23 mouse cellular contexts compared by ENCODE assay signal in the genomic region with DNA sequence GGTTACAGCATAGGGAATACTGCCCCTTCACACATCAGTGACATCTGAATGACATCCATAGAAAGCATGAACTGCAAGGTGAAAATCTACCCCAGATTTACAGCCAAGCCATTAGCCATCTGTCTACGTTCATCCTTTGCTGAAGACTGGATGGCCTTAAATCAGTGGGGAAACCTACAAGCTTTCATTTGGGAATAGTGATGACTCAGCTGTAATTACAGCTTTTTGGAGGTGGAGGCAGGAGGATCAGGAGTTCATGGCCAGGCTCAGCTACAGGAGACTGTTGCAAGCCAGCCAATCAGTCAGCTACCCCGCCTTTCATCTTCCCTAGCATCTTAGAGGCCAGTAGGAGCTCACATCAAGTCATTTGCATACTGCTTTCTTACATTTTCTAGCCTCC.
DNase-seq lines count a peak whose midpoint lies in the region; ATAC-seq and TF ChIP-seq lines count a peak whose summit lies in the region.
"Had no signal": no experiment of that assay in that cellular context is flagged by ENCODE, and none has a peak within 500 bp of the region (broad histone marks: within the 10 kb centered on the region; RNA-seq: fewer than 3 reads in every experiment).

No protein-coding gene starts in this region.

- no peaks in the 10 kb centered on the region for H3K9me3 ChIP-seq in heart, embryonic 15.5 days (replicated peaks)
- no peaks in the 10 kb centered on the region for H3K9me3 ChIP-seq in ES-E14 (ENCODE audit: control insufficient read depth, insufficient read depth, low read depth, low read length)
- H3K9me3 ChIP-seq: embryonic facial prominence, embryonic 13.5 days; embryonic facial prominence, embryonic 15.5 days; forebrain, embryonic 10.5 days; forebrain, embryonic 12.5 days had no signal

- H3K27ac ChIP-seq in heart, embryonic 15.5 days, result 0 out of 2 replicates have a peak overlapping the region, but pooled peaks have one; percentile 18
- H3K27ac ChIP-seq in heart, adult 2 months, result no peak overlapping the region
- H3K27ac ChIP-seq in thymus, adult 2 months (ENCODE audit: control insufficient read depth, insufficient read depth, low read length), result peak overlapping the region; percentile 83
- H3K27ac ChIP-seq in ES-E14 (ENCODE audit: insufficient read depth, low read depth, low read length, poor library complexity, severe bottlenecking), result no peak overlapping the region
- no peak overlapping the region for H3K27ac ChIP-seq in kidney, adult 2 months (ENCODE audit: insufficient read depth, low read depth, low read length)
- H3K27ac ChIP-seq: embryonic facial prominence, embryonic 13.5 days; embryonic facial prominence, embryonic 15.5 days; forebrain, embryonic 10.5 days; forebrain, embryonic 12.5 days had no signal

- WGBS in heart, embryonic 15.5 days, result 77% methylated on average over 2 of the region's 2 CpGs
- 92% methylated on average over 2 of the region's 2 CpGs for WGBS in heart, adult 2 months
- WGBS in thymus, adult 2 months, result 96% methylated on average over 2 of the region's 2 CpGs
- WGBS in kidney, adult 2 months, result 91% methylated on average over 2 of the region's 2 CpGs

- no peak for TF ChIP-seq EP300 in heart, adult 2 months (IDR thresholded peaks at IDR 0.05; ENCODE audit: insufficient read depth, low read depth, low read length)

- TF ChIP-seq CTCF in heart, adult 2 months (IDR thresholded peaks at IDR 0.05), result no peak
- TF ChIP-seq CTCF in thymus, adult 2 months (IDR thresholded peaks at IDR 0.05; ENCODE audit: borderline replicate concordance, control insufficient read depth, extremely low read depth, insufficient read depth, low read length, poor library complexity), result no peak
- TF ChIP-seq CTCF in kidney, adult 2 months (conservative IDR thresholded peaks at IDR 0.05; ENCODE audit: insufficient read depth, insufficient read length, low read depth, low read length), result no peak

- no peak for DNase-seq in heart, adult 2 months
- no peak for DNase-seq in thymus, adult 2 months
- DNase-seq in thymus, postnatal 14 days, result no peak
- no peak for DNase-seq in ES-E14 (ENCODE audit: low read depth, low spot score)
- no peak for DNase-seq in kidney, adult 2 months
- DNase-seq: adrenal gland, adult 2 months; adrenal gland, postnatal 10 days; adrenal gland, postnatal 25 days; cerebellum, adult 11 months; cerebellum, adult 18-20 months; cerebellum, adult 8-10 months; cerebellum, adult 9-11 months; cerebellum, postnatal 14 days; cerebellum, postnatal 36 days; embryo, embryonic 11 days had no signal

- no peak overlapping the region for H3K4me2 ChIP-seq in heart, embryonic 15.5 days
- H3K4me2 ChIP-seq: embryonic facial prominence, embryonic 13.5 days; embryonic facial prominence, embryonic 15.5 days; forebrain, embryonic 12.5 days had no signal

- TF ChIP-seq POLR2A in heart, adult 2 months (IDR thresholded peaks at IDR 0.05; ENCODE audit: insufficient read depth, low read depth, low read length), result no peak
- TF ChIP-seq POLR2A in thymus, adult 2 months (IDR thresholded peaks at IDR 0.05; ENCODE audit: control insufficient read depth, extremely low read depth, insufficient read depth, low read length, poor library complexity), result no peak
- no peak for TF ChIP-seq POLR2A in kidney, adult 2 months (IDR thresholded peaks at IDR 0.05; ENCODE audit: low read depth, low read length)

- ATAC-seq in heart, embryonic 15.5 days (replicated peaks; ENCODE audit: insufficient number of reproducible peaks, insufficient read depth, low FRiP score, low read depth), result no peak
- ATAC-seq: forebrain, embryonic 14.5 days; forebrain, embryonic 16.5 days had no signal

- intact Hi-C loops in heart, adult 2 months (cut with DNase I), result loop anchor here (10.0 kb wide), 1 partner anchor 150 kb away; no protein-coding TSS in a partner anchor

- H3K27me3 ChIP-seq in heart, embryonic 15.5 days, result no peaks in the 10 kb centered on the region
- H3K27me3 ChIP-seq in heart, adult 2 months (ENCODE audit: control insufficient read depth, insufficient read depth, low read length), result no peaks in the 10 kb centered on the region
- no peaks in the 10 kb centered on the region for H3K27me3 ChIP-seq in thymus, adult 2 months (ENCODE audit: control insufficient read depth, insufficient read depth, low read length)
- H3K27me3 ChIP-seq in kidney, adult 2 months (replicated peaks; ENCODE audit: control insufficient read depth, insufficient read depth, low read length), result no peaks in the 10 kb centered on the region
- H3K27me3 ChIP-seq: embryonic facial prominence, embryonic 15.5 days had no signal

- no peak overlapping the region for H3K9ac ChIP-seq in heart, embryonic 15.5 days
- no peak overlapping the region for H3K9ac ChIP-seq in heart, adult 2 months (ENCODE audit: low read depth, low read length)
- H3K9ac ChIP-seq in ES-E14 (ENCODE audit: insufficient read depth, low read depth, low read length, poor library complexity, severe bottlenecking), result no peak overlapping the region
- H3K9ac ChIP-seq: embryonic facial prominence, embryonic 13.5 days; embryonic facial prominence, embryonic 15.5 days; forebrain, embryonic 12.5 days had no signal

- in situ Hi-C loops in ES-E14 (cut with MboI; ENCODE audit: low sequenced_read_pairs in 2 of 2, unreplicated experiment in 2 of 2), result no loop called here

- no peak overlapping the region for H3K4me3 ChIP-seq in heart, embryonic 15.5 days
- H3K4me3 ChIP-seq in heart, adult 2 months, result no peak overlapping the region
- H3K4me3 ChIP-seq in thymus, adult 2 months (ENCODE audit: control insufficient read depth, insufficient read depth, low read length), result no peak overlapping the region
- no peak overlapping the region for H3K4me3 ChIP-seq in ES-E14 (ENCODE audit: insufficient read depth in 1 of 2, low read depth in 1 of 2, low read length in 2 of 2, poor library complexity in 1 of 2, severe bottlenecking in 1 of 2)
- H3K4me3 ChIP-seq in kidney, adult 2 months (ENCODE audit: insufficient read depth, low read depth, low read length), result no peak overlapping the region
- H3K4me3 ChIP-seq: embryonic facial prominence, embryonic 13.5 days; embryonic facial prominence, embryonic 15.5 days; erythroblast, embryonic 14.5 days; forebrain, embryonic 10.5 days; forebrain, embryonic 12.5 days had no signal

- H3K36me3 ChIP-seq in heart, embryonic 15.5 days, result no peaks in the 10 kb centered on the region
- H3K36me3 ChIP-seq in heart, adult 2 months (ENCODE audit: control insufficient read depth, insufficient read depth, low read length), result no peaks in the 10 kb centered on the region
- H3K36me3 ChIP-seq in thymus, adult 2 months (ENCODE audit: control insufficient read depth, insufficient read depth, low read length), result no peaks in the 10 kb centered on the region
- no peaks in the 10 kb centered on the region for H3K36me3 ChIP-seq in ES-E14 (ENCODE audit: control insufficient read depth, insufficient read depth, low read length, poor library complexity, severe bottlenecking)
- H3K36me3 ChIP-seq in kidney, adult 2 months (ENCODE audit: control insufficient read depth, insufficient read depth, low read length), result no peaks in the 10 kb centered on the region
- H3K36me3 ChIP-seq: embryonic facial prominence, embryonic 13.5 days; embryonic facial prominence, embryonic 15.5 days; forebrain, embryonic 10.5 days; forebrain, embryonic 12.5 days had no signal

- no peaks in the 10 kb centered on the region for H3K79me2 ChIP-seq in heart, adult 2 months (replicated peaks; ENCODE audit: control insufficient read depth, insufficient read depth, low read length)

- H3K4me1 ChIP-seq in heart, embryonic 15.5 days (replicated peaks), result peaks cover 9% of the 10 kb centered on the region
- peaks cover 4% of the 10 kb centered on the region for H3K4me1 ChIP-seq in heart, adult 2 months (ENCODE audit: control insufficient read depth, insufficient read depth, low read length)
- peaks cover 54% of the 10 kb centered on the region for H3K4me1 ChIP-seq in thymus, adult 2 months (replicated peaks; ENCODE audit: control insufficient read depth, insufficient read depth, low read length)
- H3K4me1 ChIP-seq in ES-E14 (ENCODE audit: control insufficient read depth in 2 of 2, insufficient read depth in 2 of 2, low read length in 2 of 2, poor library complexity in 1 of 2), result no peaks in the 10 kb centered on the region
- no peaks in the 10 kb centered on the region; the same call in 1 of the 2 replicates for H3K4me1 ChIP-seq in kidney, adult 2 months (ENCODE audit: control insufficient read depth, insufficient read depth, low read length)

TF ChIP-seq in ES-E14, 5 proteins besides CTCF, POLR2A, EP300 and RAD21:
- TF ChIP-seq MAFK (IDR thresholded peaks at IDR 0.05; ENCODE audit: insufficient read depth, low read depth, low read length), result peak; percentile 88
- TF ChIP-seq ZC3H11A (IDR thresholded peaks at IDR 0.05; ENCODE audit: borderline replicate concordance, low read depth, low read length), result no peak
- no peak for TF ChIP-seq ZNF384 (IDR thresholded peaks at IDR 0.05; ENCODE audit: low read depth, low read length)
- no peak for TF ChIP-seq HCFC1 (IDR thresholded peaks at IDR 0.05; ENCODE audit: borderline replicate concordance, insufficient read depth, low read length)

Comparison
In these comparisons a context has a peak if more than half of its experiments do, and no peak if none do; other contexts are left out.
1. H3K27ac ChIP-seq: peak in heart, embryonic 15.5 days (single experiment) and thymus, adult 2 months (single experiment); none in heart, adult 2 months (single experiment), ES-E14 (single experiment) and kidney, adult 2 months (single experiment).